In genomic region chr1:93459101-93459500, GRCm38 (mm10) we compare ENCODE assay signal across 22 mouse cellular contexts.
"Had no signal": no experiment of that assay in that cellular context is flagged by ENCODE, and none has a peak within 500 bp of the region (broad histone marks: within the 10 kb centered on the region; RNA-seq: fewer than 3 reads in every experiment).

No protein-coding gene starts in this region.

- H3K9ac ChIP-seq: intestine, embryonic 15.5 days; kidney, embryonic 15.5 days; limb, embryonic 12.5 days; limb, embryonic 15.5 days; liver, embryonic 14.5 days; liver, postnatal 0 days; lung, embryonic 14.5 days; stomach, embryonic 15.5 days had no signal

- H3K9me3 ChIP-seq: intestine, embryonic 15.5 days; kidney, embryonic 15.5 days; limb, embryonic 12.5 days; limb, embryonic 15.5 days; stomach, embryonic 15.5 days had no signal

- ATAC-seq: liver, postnatal 0 days; lung, postnatal 0 days had no signal

- H3K4me3 ChIP-seq: intestine, embryonic 15.5 days; kidney, embryonic 15.5 days; left cerebral cortex, adult 2 months; limb, embryonic 12.5 days; limb, embryonic 15.5 days; stomach, embryonic 15.5 days had no signal

- DNase-seq: kidney, adult 11 months; kidney, adult 8-10 months; kidney, postnatal 10 days; kidney, postnatal 36 days; layer of hippocampus, postnatal 36 days; liver, postnatal 0 days; lung, embryonic 14.5 days; midbrain, embryonic 14.5 days; right cerebral cortex, postnatal 25 days; spleen, adult 18-20 months; thymus, postnatal 25 days had no signal

- H3K36me3 ChIP-seq: intestine, embryonic 15.5 days; kidney, embryonic 15.5 days; limb, embryonic 15.5 days; stomach, embryonic 15.5 days had no signal

- H3K4me1 ChIP-seq: kidney, embryonic 15.5 days; limb, embryonic 12.5 days; limb, embryonic 15.5 days; stomach, embryonic 15.5 days had no signal

- H3K27ac ChIP-seq: intestine, embryonic 15.5 days; kidney, embryonic 15.5 days; left cerebral cortex, adult 2 months; limb, embryonic 12.5 days; limb, embryonic 15.5 days; liver, embryonic 14.5 days; macrophage; stomach, embryonic 15.5 days had no signal

- H3K4me2 ChIP-seq: intestine, embryonic 15.5 days; kidney, embryonic 15.5 days; limb, embryonic 12.5 days; limb, embryonic 15.5 days; liver, embryonic 11.5 days; lung, embryonic 14.5 days; midbrain, embryonic 11.5 days; stomach, embryonic 15.5 days had no signal

- H3K27me3 ChIP-seq: intestine, embryonic 15.5 days; kidney, embryonic 15.5 days; limb, embryonic 12.5 days; limb, embryonic 15.5 days; stomach, embryonic 15.5 days had no signal
